15 mouse cellular contexts compared by ENCODE assay signal in the genomic region with DNA sequence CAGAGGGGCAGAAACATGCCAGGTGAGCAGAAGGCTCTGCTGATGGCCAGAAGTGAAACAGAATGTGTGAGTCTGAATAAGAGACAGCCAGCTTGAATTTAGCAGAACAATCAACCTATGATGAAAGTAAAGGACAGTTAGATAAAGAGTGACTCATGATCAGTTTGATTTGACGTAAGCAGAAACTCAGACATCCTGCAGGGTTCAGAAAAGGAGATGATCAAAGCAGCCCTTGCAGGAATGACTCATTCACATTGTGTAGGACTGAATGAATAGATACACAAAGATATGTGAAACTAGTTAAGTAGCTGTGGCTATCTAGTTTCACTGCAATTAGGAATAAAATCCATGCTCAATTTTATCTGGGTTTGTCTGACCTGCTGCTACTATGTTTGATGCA.
"Had no signal": no experiment of that assay in that cellular context is flagged by ENCODE, and none has a peak within 500 bp of the region (broad histone marks: within the 10 kb centered on the region; RNA-seq: fewer than 3 reads in every experiment).

No protein-coding gene starts in this region.

- H3K4me2 ChIP-seq: liver, embryonic 11.5 days; liver, embryonic 15.5 days; midbrain, embryonic 15.5 days; neural tube, embryonic 13.5 days had no signal

- H3K27me3 ChIP-seq: liver, embryonic 15.5 days; midbrain, embryonic 15.5 days; neural tube, embryonic 13.5 days had no signal

- ATAC-seq: lung, postnatal 0 days; midbrain, embryonic 15.5 days had no signal

- H3K4me3 ChIP-seq: layer of hippocampus, adult 2 months; limb, embryonic 10.5 days; liver, embryonic 15.5 days; midbrain, embryonic 15.5 days; neural tube, embryonic 13.5 days had no signal

- H3K4me1 ChIP-seq: limb, embryonic 10.5 days; liver, embryonic 15.5 days; midbrain, embryonic 15.5 days; neural tube, embryonic 13.5 days had no signal

- H3K27ac ChIP-seq: kidney, postnatal 0 days; layer of hippocampus, adult 2 months; limb, embryonic 10.5 days; liver, embryonic 15.5 days; midbrain, embryonic 15.5 days; neural tube, embryonic 13.5 days had no signal

- H3K9ac ChIP-seq: liver, embryonic 15.5 days; midbrain, embryonic 15.5 days; neural tube, embryonic 13.5 days had no signal

- H3K36me3 ChIP-seq: limb, embryonic 10.5 days; liver, embryonic 15.5 days; midbrain, embryonic 15.5 days; neural tube, embryonic 13.5 days had no signal

- H3K9me3 ChIP-seq: limb, embryonic 10.5 days; liver, embryonic 15.5 days; midbrain, embryonic 15.5 days; neural tube, embryonic 13.5 days had no signal

- DNase-seq: kidney, adult 9 months; kidney, postnatal 4 days; lung, adult 2 months; lung, postnatal 36 days; right cerebral cortex, postnatal 14 days; thymus, adult 2 months; thymus, postnatal 25 days had no signal
